8 mouse cellular contexts compared by ENCODE assay signal in the genomic region with DNA sequence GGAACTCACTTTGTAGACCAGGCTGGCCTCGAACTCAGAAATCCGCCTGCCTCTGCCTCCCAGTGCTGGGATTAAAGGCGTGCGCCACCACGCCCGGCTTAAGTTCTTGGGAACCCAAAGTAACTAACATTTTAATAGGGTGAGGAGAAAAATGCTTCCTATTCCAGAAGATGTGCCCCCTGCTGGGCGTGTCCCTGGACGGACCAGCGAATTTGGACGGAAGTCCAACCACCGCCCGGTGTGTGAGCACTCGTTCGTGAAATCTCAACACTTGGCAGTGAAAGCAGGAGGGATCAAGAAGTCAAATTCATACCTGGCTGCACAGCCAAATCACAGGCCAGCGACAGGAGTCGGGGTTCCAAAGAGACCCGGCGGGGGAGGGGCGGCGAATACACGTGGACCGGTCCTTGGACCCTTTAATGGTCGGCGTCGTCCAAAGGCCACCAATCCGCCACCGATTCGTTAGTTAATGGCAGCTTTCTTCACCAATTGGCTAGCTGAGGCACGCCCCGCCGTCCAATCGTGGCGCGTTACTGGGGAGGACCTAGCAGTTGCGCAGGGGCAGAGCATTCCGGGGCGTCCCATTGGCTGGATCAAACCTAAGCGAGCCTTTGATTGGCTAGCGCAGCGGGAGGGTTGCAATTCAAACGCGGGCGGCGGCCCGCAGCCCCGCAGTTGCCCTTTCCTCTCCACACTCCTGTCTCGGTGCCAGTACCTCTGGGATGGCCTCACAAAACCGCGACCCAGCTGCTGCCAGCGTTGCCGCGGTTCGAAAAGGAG. TPM values are rescaled to one million over a fixed set of nuclear protein-coding genes. Genes with fewer than 3 reads are reported as not detected.
DNase-seq lines count a peak whose midpoint lies in the region; ATAC-seq lines count a peak whose summit lies in the region.

A gene (plus strand): TSS at position 641 of the 780 bp plus-strand sequence.

- DNase-seq in ES-CJ7 (ENCODE audit: low read depth, low spot score), result peak; percentile 99
- DNase-seq in cerebellum, adult 11 months, result peak; percentile 97
- peak; percentile 100 for DNase-seq in forebrain, embryonic 14.5 days (ENCODE audit: low spot score)
- peak; percentile 95 to 98 for DNase-seq in heart, postnatal 14 days
- DNase-seq in layer of hippocampus, adult 11-12 months (ENCODE audit: low spot score), result peak; percentile 98
- DNase-seq in lung, adult 18-20 months, result peak; percentile 99
- peak; percentile 99 for DNase-seq in testis, postnatal 14 days (ENCODE audit: low spot score)

- ATAC-seq in forebrain, embryonic 14.5 days, result peak; percentile 100
- peak; percentile 100 for ATAC-seq in neural tube, embryonic 15.5 days (ENCODE audit: low FRiP score)

- peak within 1 kb of the TSS; percentile 64 for H3K4me3 ChIP-seq in forebrain, embryonic 14.5 days (ENCODE audit: low read depth, low read length)
- H3K4me3 ChIP-seq in neural tube, embryonic 15.5 days (replicated peaks), result peak within 1 kb of the TSS; percentile 53

- H3K9ac ChIP-seq in forebrain, embryonic 14.5 days (ENCODE audit: low read length), result peak within 1 kb of the TSS; percentile 74
- H3K9ac ChIP-seq in neural tube, embryonic 15.5 days (replicated peaks), result peak within 1 kb of the TSS; percentile 37

- peaks cover 20% of the 10 kb centered on the region for H3K4me1 ChIP-seq in forebrain, embryonic 14.5 days (ENCODE audit: control insufficient read depth, insufficient read depth, low read length)
- H3K4me1 ChIP-seq in neural tube, embryonic 15.5 days, result peaks cover 10% of the 10 kb centered on the region

- 3% methylated on average over 53 of the region's 53 CpGs for WGBS in forebrain, embryonic 14.5 days
- 2% methylated on average over 52 of the region's 53 CpGs for WGBS in neural tube, embryonic 15.5 days

- H3K4me2 ChIP-seq in forebrain, embryonic 14.5 days (ENCODE audit: low read length), result peak within 1 kb of the TSS; percentile 90
- H3K4me2 ChIP-seq in neural tube, embryonic 15.5 days, result peak within 1 kb of the TSS; percentile 77

- no peak within 1 kb of the TSS; the same call in 1 of the 2 replicates for H3K27ac ChIP-seq in forebrain, embryonic 14.5 days (ENCODE audit: low read depth, low read length)
- peak within 1 kb of the TSS; percentile 56 for H3K27ac ChIP-seq in neural tube, embryonic 15.5 days (replicated peaks)

- peaks cover 53% of the 10 kb centered on the region for H3K36me3 ChIP-seq in forebrain, embryonic 14.5 days (ENCODE audit: control insufficient read depth, insufficient read depth, low read length)
- peaks cover 38% of the 10 kb centered on the region for H3K36me3 ChIP-seq in neural tube, embryonic 15.5 days

- intact Hi-C loops in heart, postnatal 14 days (cut with DNase I), result no loop called here

- H3K27me3 ChIP-seq in forebrain, embryonic 14.5 days (replicated peaks; ENCODE audit: control insufficient read depth, insufficient read depth, low read length), result no peaks in the 10 kb centered on the region
- no peaks in the 10 kb centered on the region for H3K27me3 ChIP-seq in neural tube, embryonic 15.5 days (replicated peaks)

- no peaks in the 10 kb centered on the region for H3K9me3 ChIP-seq in forebrain, embryonic 14.5 days (replicated peaks; ENCODE audit: control insufficient read depth, low read length)
- H3K9me3 ChIP-seq in neural tube, embryonic 15.5 days (replicated peaks), result no peaks in the 10 kb centered on the region

RNA-seq across cellular contexts. Expression of the gene that starts here (rescaled TPM):
- polyA plus RNA-seq in forebrain, embryonic 14.5 days (2014; fragmentation: Nextera tagmentation; extraction: Ambion mirVana), result 162 and 198 TPM in 2 replicates
- 10 to 100 TPM; 10.8 to 19.5 TPM for total RNA-seq in heart, postnatal 14 days (2021)
- polyA plus RNA-seq in neural tube, embryonic 15.5 days (2015; fragmentation: Nextera tagmentation; extraction: Ambion mirVana), result 42.8 and 134 TPM in 2 replicates
